Mouse (Mus musculus) E14TG2a.4 (cell line): ENCODE results near the gene Gba.

Source experiments
- CTCF ChIP-seq: conservative IDR thresholded peaks from 2 replicates; pipeline ENCODE4 v1.5.1; 2014; ENCODE audit warnings: low read length
- NANOG ChIP-seq: IDR thresholded peaks from 2 replicates; pipeline ENCODE4 v1.6.1; 2014; ENCODE audit warnings: borderline replicate concordance, low read length, mixed read lengths

GRCm38 (mm10) chr3:89226900-89227299 lies 24.2 kb downstream of the Gba start, which contains the start of gene Mtx1:
- TF ChIP-seq CTCF = no peak
- TF ChIP-seq NANOG = no peak
